Mouse (Mus musculus) embryonic facial prominence, embryonic 15.5 days (tissue): ENCODE results near the gene Nfib. TPM values are rescaled to one million over a fixed set of nuclear protein-coding genes. Genes with fewer than 3 reads are reported as not detected.

ENCODE experiments used
- ATAC-seq: fragments of 200-750 bp; cut with Nextera tagmentation; 2 replicates; pipeline ENCODE4 v1.8.0; 2017; ENCODE audit warnings: low read depth, moderate TSS enrichment; ENCODE audit not compliant: insufficient number of reproducible peaks, low FRiP score, low TSS enrichment
- H3K27ac ChIP-seq: fragments of 300-500 bp; sonication (generic); replicated peaks from 2 replicates; pipeline ENCODE4 v1.5.1; 2015; ENCODE audit warnings: mild to moderate bottlenecking, inconsistent platforms
- H3K27me3 ChIP-seq: fragments of 300-500 bp; sonication (generic); 2 replicates; pipeline ENCODE4 v1.6.1; 2015; ENCODE audit warnings: inconsistent platforms
- H3K36me3 ChIP-seq: fragments of 300-500 bp; sonication (generic); 2 replicates; pipeline ENCODE4 v1.6.1; 2015; ENCODE audit warnings: mild to moderate bottlenecking, inconsistent platforms
- H3K4me1 ChIP-seq: fragments of 300-500 bp; sonication (generic); 2 replicates; pipeline ENCODE4 v1.6.1; 2015; ENCODE audit warnings: inconsistent platforms
- H3K4me2 ChIP-seq: fragments of 300-500 bp; sonication (generic); replicated peaks from 2 replicates; pipeline ENCODE4 v1.6.1; 2015; ENCODE audit warnings: mild to moderate bottlenecking, inconsistent platforms
- H3K4me3 ChIP-seq: fragments of 300-500 bp; sonication (generic); replicated peaks from 2 replicates; pipeline ENCODE4 v1.5.1; 2015; ENCODE audit warnings: mild to moderate bottlenecking, inconsistent platforms
- H3K9ac ChIP-seq: fragments of 300-500 bp; sonication (generic); 2 replicates; pipeline ENCODE4 v1.6.1; 2015; ENCODE audit warnings: inconsistent platforms
- H3K9me3 ChIP-seq: fragments of 300-500 bp; sonication (generic); replicated peaks from 2 replicates; pipeline ENCODE4 v1.6.1; 2016; ENCODE audit warnings: inconsistent platforms
- WGBS: fragments of 180-500 bp; shearing (Covaris S2); methylation state at CpG from one replicate; pipeline ENCODE4 v1.1.7; 2015; 5-methylcytosine and 5-hydroxymethylcytosine counted together
- polyA plus RNA-seq: library from polyadenylated mRNA; unstranded; fragments of >200 nt; fragmentation: Nextera tagmentation; extraction: Ambion mirVana; gene quantifications from 2 replicates; pipeline ENCODE4 v1.2.1, GENCODE M21; 2015

The Nfib gene
- 85.7 and 89.2 TPM in 2 replicates for polyA plus RNA-seq

- Histone ChIP-seq H3K9me3 (no peaks in the 10 kb centered on the region), H3K4me2 (no peak within 1 kb of the TSS; the same call in 1 of the 2 replicates), H3K27ac (no peak within 1 kb of the TSS), H3K4me3 (no peak within 1 kb of the TSS), H3K36me3 (no peaks in the 10 kb centered on the region), H3K9ac (no peak within 1 kb of the TSS), H3K27me3 (peaks cover 4% of the 10 kb centered on the region; the same call in 1 of the 2 replicates), H3K4me1 (peaks cover 22% of the 10 kb centered on the region; the same call in 1 of the 2 replicates)
- no peak for ATAC-seq
- 53% methylated on average over 23 of the region's 23 CpGs for WGBS
These were observed at the start of gene Nfib for GRCm38 (mm10) chr4:82704841-82705794. TSS of gene Nfib (minus strand) at chr4:82705750.

- WGBS, result 67% methylated on average over 5 of the region's 5 CpGs
- no peak overlapping the region for H3K27ac ChIP-seq
- no peaks in the 10 kb centered on the region for H3K36me3 ChIP-seq
- no peak overlapping the region for H3K4me3 ChIP-seq
- H3K9me3 ChIP-seq, result no peaks in the 10 kb centered on the region
- H3K4me2 ChIP-seq, result no peak overlapping the region
- H3K9ac ChIP-seq, result no peak overlapping the region
- no peaks in the 10 kb centered on the region for H3K4me1 ChIP-seq
- H3K27me3 ChIP-seq, result no peaks in the 10 kb centered on the region
- no peak for ATAC-seq
These were observed 30.2 kb upstream of the Nfib start for GRCm38 (mm10) chr4:82735764-82736163.

GRCm38 (mm10) chr4:82734765-82735481 is 29.4 kb upstream of the Nfib start:
- Histone ChIP-seq H3K9me3 (no peaks in the 10 kb centered on the region), H3K4me2 (no peak overlapping the region), H3K27ac (no peak overlapping the region), H3K4me1 (no peaks in the 10 kb centered on the region), H3K27me3 (no peaks in the 10 kb centered on the region), H3K9ac (no peak overlapping the region), H3K36me3 (no peaks in the 10 kb centered on the region), H3K4me3 (no peak overlapping the region)
- 0 out of 2 replicates have a peak, but pooled peaks have one; percentile 24 for ATAC-seq
- 71% methylated on average over 22 of the region's 22 CpGs for whole genome bisulfite sequencing

GRCm38 (mm10) chr4:82734348-82734747 is 28.8 kb upstream of the Nfib start:
- Histone ChIP-seq H3K4me2 (no peak overlapping the region), H3K9me3 (no peaks in the 10 kb centered on the region), H3K9ac (no peak overlapping the region), H3K36me3 (no peaks in the 10 kb centered on the region), H3K4me3 (no peak overlapping the region), H3K27me3 (no peaks in the 10 kb centered on the region), H3K27ac (no peak overlapping the region), H3K4me1 (no peaks in the 10 kb centered on the region)
- no peak for ATAC-seq
- 41% methylated on average over 5 of the region's 5 CpGs for WGBS

GRCm38 (mm10) chr4:82733636-82734035 is 28.1 kb upstream of the Nfib start:
- WGBS, result 91% methylated on average over 3 of the region's 3 CpGs
- no peak overlapping the region for H3K4me3 ChIP-seq
- no peaks in the 10 kb centered on the region for H3K27me3 ChIP-seq
- no peak overlapping the region for H3K27ac ChIP-seq
- no peaks in the 10 kb centered on the region for H3K9me3 ChIP-seq
- no peak overlapping the region for H3K9ac ChIP-seq
- no peaks in the 10 kb centered on the region for H3K36me3 ChIP-seq
- ATAC-seq, result no peak
- no peaks in the 10 kb centered on the region for H3K4me1 ChIP-seq
- no peak overlapping the region for H3K4me2 ChIP-seq

- H3K36me3 ChIP-seq, result no peaks in the 10 kb centered on the region
- no peak for ATAC-seq
- no peaks in the 10 kb centered on the region for H3K27me3 ChIP-seq
- no peak overlapping the region for H3K27ac ChIP-seq
- no peak overlapping the region for H3K4me3 ChIP-seq
- 65% methylated on average over 5 of the region's 5 CpGs for WGBS
- H3K4me1 ChIP-seq, result no peaks in the 10 kb centered on the region
- no peaks in the 10 kb centered on the region for H3K9me3 ChIP-seq
- H3K4me2 ChIP-seq, result no peak overlapping the region
- H3K9ac ChIP-seq, result no peak overlapping the region
These were observed 24.8 kb upstream of the Nfib start for GRCm38 (mm10) chr4:82730248-82730887.

- H3K36me3 ChIP-seq, result no peaks in the 10 kb centered on the region
- no peak overlapping the region for H3K4me2 ChIP-seq
- no peak overlapping the region for H3K27ac ChIP-seq
- no peak overlapping the region for H3K4me3 ChIP-seq
- ATAC-seq, result 0 out of 2 replicates have a peak, but pooled peaks have one; percentile 34
- H3K4me1 ChIP-seq, result no peaks in the 10 kb centered on the region
- no peaks in the 10 kb centered on the region for H3K27me3 ChIP-seq
- H3K9me3 ChIP-seq, result no peaks in the 10 kb centered on the region
- 38% methylated on average over 10 of the region's 10 CpGs for WGBS
- no peak overlapping the region for H3K9ac ChIP-seq
These were observed 18.5 kb upstream of the Nfib start for GRCm38 (mm10) chr4:82724058-82724457.

GRCm38 (mm10) chr4:82723048-82723447 is 17.5 kb upstream of the Nfib start:
- H3K27ac ChIP-seq, result no peak overlapping the region
- WGBS, result 63% methylated on average over 8 of the region's 8 CpGs
- H3K9ac ChIP-seq, result no peak overlapping the region
- no peaks in the 10 kb centered on the region for H3K4me1 ChIP-seq
- no peaks in the 10 kb centered on the region for H3K9me3 ChIP-seq
- H3K27me3 ChIP-seq, result no peaks in the 10 kb centered on the region
- ATAC-seq, result no peak
- H3K4me3 ChIP-seq, result no peak overlapping the region
- H3K36me3 ChIP-seq, result no peaks in the 10 kb centered on the region
- H3K4me2 ChIP-seq, result no peak overlapping the region

- no peak for ATAC-seq
- Histone ChIP-seq H3K27me3 (no peaks in the 10 kb centered on the region), H3K27ac (no peak overlapping the region), H3K9ac (no peak overlapping the region), H3K4me2 (no peak overlapping the region), H3K4me3 (no peak overlapping the region), H3K4me1 (no peaks in the 10 kb centered on the region), H3K9me3 (no peaks in the 10 kb centered on the region), H3K36me3 (no peaks in the 10 kb centered on the region)
- WGBS, result 90% methylated on average over 2 of the region's 2 CpGs
These were observed 10.3 kb upstream of the Nfib start for GRCm38 (mm10) chr4:82715833-82716232.

GRCm38 (mm10) chr4:82711611-82712295 is 6.2 kb upstream of the Nfib start:
- ATAC-seq, result no peak
- Histone ChIP-seq H3K9ac (no peak overlapping the region), H3K27ac (no peak overlapping the region), H3K4me3 (no peak overlapping the region), H3K27me3 (no peaks in the 10 kb centered on the region), H3K4me1 (0 out of 2 replicates have a peak, but pooled peaks cover 3% of the 10 kb centered on the region), H3K4me2 (no peak overlapping the region), H3K9me3 (no peaks in the 10 kb centered on the region), H3K36me3 (no peaks in the 10 kb centered on the region)
- WGBS, result 77% methylated on average over 7 of the region's 7 CpGs
